Mouse (Mus musculus) layer of hippocampus, adult 8-10 months (tissue): ENCODE measurements around the gene Bbs1. TPM values are rescaled to one million over a fixed set of nuclear protein-coding genes. Genes with fewer than 3 reads are reported as not detected.

Source experiments
- DNase-seq, 2 experiments: peaks; one replicate each; pipeline ENCODE4 v3.0.0; 2022; ENCODE audit warnings: low spot score in 2 of 2
- total RNA-seq, 4 experiments: library from RNA; stranded (reverse); gene quantifications; 2 replicates each; pipeline ENCODE4 v1.2.4; 2022

Bbs1 gene
- total RNA-seq, 4 experiments from 2014 or later = 32.7 to 45.2 (median 39.3) TPM

DNA sequence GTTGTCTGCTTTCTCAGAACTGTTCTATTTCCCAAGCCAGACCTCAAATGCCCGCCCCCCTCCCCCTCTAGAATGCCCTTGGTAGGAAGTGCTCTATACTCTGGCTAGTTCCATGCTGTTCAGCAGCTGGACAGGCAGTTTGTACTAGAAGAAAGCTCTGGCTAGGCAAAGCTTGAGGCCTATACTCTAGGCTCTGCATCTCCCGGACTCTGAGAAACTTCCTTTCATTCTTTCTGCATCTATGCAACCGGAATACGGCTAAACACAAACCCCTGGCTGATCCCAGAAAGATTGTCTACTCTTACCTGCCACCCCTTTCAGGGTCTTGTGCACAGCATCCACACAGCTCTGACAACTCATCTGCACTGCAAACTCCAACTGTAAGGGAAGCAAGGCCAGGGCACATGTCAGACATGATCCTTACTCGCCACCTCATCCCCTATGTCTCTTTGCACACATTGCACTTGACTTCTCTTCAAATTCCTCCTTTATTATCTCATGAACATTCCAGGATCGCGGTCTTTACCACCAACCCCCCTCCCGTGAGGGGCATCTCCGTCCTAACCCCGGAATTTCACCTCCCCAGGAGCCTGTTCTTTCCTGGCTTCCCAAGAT lies 67.8 kb downstream of the Bbs1 start:
- no peak for DNase-seq

DNA sequence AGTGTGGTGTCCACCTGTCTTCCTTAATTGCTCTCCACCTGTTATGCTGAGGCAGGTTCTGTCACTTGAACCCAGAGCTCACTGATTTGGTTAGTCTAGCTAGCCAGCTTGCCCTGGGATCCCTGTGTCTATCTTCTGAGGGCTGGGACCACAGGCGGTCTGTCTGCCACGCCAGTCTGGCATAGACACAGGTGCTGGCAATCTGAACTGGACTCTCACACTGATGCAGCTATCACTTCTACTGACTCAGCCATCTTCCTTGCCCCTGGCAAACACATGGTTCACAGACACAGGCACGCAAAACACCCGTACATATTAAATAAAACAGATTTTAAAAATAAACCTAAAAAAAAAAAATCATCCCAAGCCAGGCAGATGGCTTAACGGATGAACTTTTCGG lies 69.4 kb downstream of the Bbs1 start:
- no peak for DNase-seq

Other genes with a start within 250 kb of the Bbs1 start
- gene Gm960, start 208.0 kb downstream of the Bbs1 start, total RNA-seq = 1 to 10 TPM; 1.2 to 2.0 (median 1.8) TPM
- 100 to 1,000 TPM; 475 to 555 (median 513) TPM for gene Sptbn2, start 195.5 kb downstream of the Bbs1 start, total RNA-seq
- 10 to 100 TPM; 14.6 to 20.0 (median 17.2) TPM for gene Rbm4b, start 150.1 kb downstream of the Bbs1 start, total RNA-seq
- gene Rbm4, start 112.7 kb downstream of the Bbs1 start, total RNA-seq = 10 to 100 TPM; 79.4 to 87.1 (median 84.8) TPM
- 10 to 100 TPM; 22.5 to 29.2 (median 26.0) TPM for gene Gm21992, start 95.0 kb downstream of the Bbs1 start, total RNA-seq
- 10 to 100 TPM; 45.5 to 60.9 (median 54.8) TPM for gene Rbm14, start 95.0 kb downstream of the Bbs1 start, total RNA-seq
- gene Ccs, start 67.3 kb downstream of the Bbs1 start, total RNA-seq = 10 to 100 TPM; 30.9 to 44.4 (median 38.5) TPM
- gene Ccdc87, start 67.3 kb downstream of the Bbs1 start, total RNA-seq = 1 to 10 TPM; 2.1 to 2.8 (median 2.4) TPM
- gene Ctsf, start 51.5 kb downstream of the Bbs1 start, total RNA-seq = 100 to 1,000 TPM; 110 to 126 (median 119) TPM
- 1 to 10 TPM in 3 of 4 experiments, under 1 TPM in 1; 0.74 to 1.4 (median 1.1) TPM for gene Actn3, start 28.7 kb downstream of the Bbs1 start, total RNA-seq
- gene Zdhhc24, start 28.0 kb downstream of the Bbs1 start, total RNA-seq = 10 to 100 TPM; 25.1 to 32.1 (median 25.6) TPM
- gene Dpp3, start 21.7 kb upstream of the Bbs1 start, total RNA-seq = 10 to 100 TPM; 38.9 to 41.3 (median 39.7) TPM
- gene Peli3, start 36.5 kb upstream of the Bbs1 start, total RNA-seq = 10 to 100 TPM; 25.5 to 31.6 (median 28.9) TPM
- gene Mrpl11, start 55.5 kb upstream of the Bbs1 start, total RNA-seq = 10 to 100 TPM; 51.9 to 62.5 (median 56.4) TPM
- 10 to 100 TPM in 2 of 4 experiments, 1 to 10 TPM in 2; 4.0 to 10.8 (median 8.3) TPM for gene Npas4, start 83.7 kb upstream of the Bbs1 start, total RNA-seq
- 10 to 100 TPM; 12.3 to 19.8 (median 16.3) TPM for gene Slc29a2, start 117.2 kb upstream of the Bbs1 start, total RNA-seq
- 100 to 1,000 TPM; 107 to 119 (median 111) TPM for gene B4gat1, start 132.2 kb upstream of the Bbs1 start, total RNA-seq
- gene AC124502.3, start 132.3 kb upstream of the Bbs1 start, total RNA-seq = 1 to 10 TPM; 4.4 to 10.0 (median 6.3) TPM
- gene Brms1, start 134.7 kb upstream of the Bbs1 start, total RNA-seq = 10 to 100 TPM; 18.3 to 24.6 (median 20.6) TPM
- 100 to 1,000 TPM in 1 of 4 experiments, 10 to 100 TPM in 3; 89.3 to 115 (median 96.8) TPM for gene Rin1, start 143.9 kb upstream of the Bbs1 start, total RNA-seq
- gene Cd248, start 161.4 kb upstream of the Bbs1 start, total RNA-seq = 1 to 10 TPM; 3.7 to 5.6 (median 4.4) TPM
- gene Tmem151a, start 178.9 kb upstream of the Bbs1 start, total RNA-seq = 100 to 1,000 TPM; 104 to 117 (median 106) TPM
- gene Yif1a, start 181.9 kb upstream of the Bbs1 start, total RNA-seq = 10 to 100 TPM; 21.4 to 29.8 (median 25.9) TPM
- gene Cnih2, start 191.9 kb upstream of the Bbs1 start, total RNA-seq = 100 to 1,000 TPM; 417 to 436 (median 422) TPM
- gene Rab1b, start 200.4 kb upstream of the Bbs1 start, total RNA-seq = 100 to 1,000 TPM; 154 to 165 (median 160) TPM
- 100 to 1,000 TPM; 215 to 240 (median 227) TPM for gene Klc2, start 211.9 kb upstream of the Bbs1 start, total RNA-seq